Mouse (Mus musculus): Measurements from ENCODE around the gene Gipc3. TPM values are rescaled to one million over a fixed set of nuclear protein-coding genes. Genes with fewer than 3 reads are reported as not detected.
A peak's percentile ranks its signal among the peaks of the same experiment; 100 is the strongest.

The Gipc3 gene
- polyA plus RNA-seq, 1 experiment from 2014 or later = not detected

GRCm38 (mm10) chr10:81366477-81367206 is 23.6 kb upstream of the Gipc3 start:
- peaks cover 61% of the 10 kb centered on the region for H3K36me3 ChIP-seq
- ATAC-seq (ENCODE audit: low read depth) = no peak
- no peak overlapping the region for H3K4me2 ChIP-seq
- H3K27me3 ChIP-seq = peaks cover 32% of the 10 kb centered on the region
- peaks cover 46% of the 10 kb centered on the region for H3K4me1 ChIP-seq (replicated peaks)
- no peak overlapping the region for H3K4me3 ChIP-seq
- H3K9ac ChIP-seq = no peak overlapping the region
- peak overlapping the region; percentile 38; the same call in 1 of the 2 replicates for H3K27ac ChIP-seq (replicated peaks)
- H3K9me3 ChIP-seq = no peaks in the 10 kb centered on the region
- 80% methylated on average over 6 of the region's 6 CpGs for WGBS

- Histone ChIP-seq H3K9me3 (no peaks in the 10 kb centered on the region), H3K36me3 (peaks cover 58% of the 10 kb centered on the region), H3K27me3 (peaks cover 32% of the 10 kb centered on the region), H3K4me2 (peak within 1 kb of the TSS; percentile 50), H3K4me3 (peak within 1 kb of the TSS; percentile 23; the same call in 1 of the 2 replicates), H3K4me1 (replicated peaks) (peaks cover 51% of the 10 kb centered on the region), H3K27ac (replicated peaks) (peak within 1 kb of the TSS; percentile 38; the same call in 1 of the 2 replicates), H3K9ac (peak within 1 kb of the TSS; percentile 59; the same call in 1 of the 2 replicates)
- 20% methylated on average over 12 of the region's 12 CpGs for WGBS
- ATAC-seq (ENCODE audit: low read depth) = no peak; the same call in 1 of the 2 replicates
Observed at GRCm38 (mm10) chr10:81365672-81366476, 22.8 kb upstream of the Gipc3 start, which contains the start of gene 4930404N11Rik. TSS of gene 4930404N11Rik (minus strand) at chr10:81365816.

GRCm38 (mm10) chr10:81365073-81365472 is 22.0 kb upstream of the Gipc3 start:
- Histone ChIP-seq H3K4me3 (no peak overlapping the region; the same call in 1 of the 2 replicates), H3K27me3 (peaks cover 32% of the 10 kb centered on the region), H3K9ac (peak overlapping the region; percentile 59; the same call in 1 of the 2 replicates), H3K36me3 (peaks cover 52% of the 10 kb centered on the region), H3K9me3 (no peaks in the 10 kb centered on the region), H3K27ac (replicated peaks) (no peak overlapping the region), H3K4me2 (peak overlapping the region; percentile 50; the same call in 1 of the 2 replicates), H3K4me1 (replicated peaks) (peaks cover 57% of the 10 kb centered on the region)
- 41% methylated on average over 4 of the region's 4 CpGs for WGBS
- ATAC-seq (ENCODE audit: low read depth) = peak; percentile 25; the same call in 1 of the 2 replicates

- H3K4me3 ChIP-seq = peak overlapping the region; percentile 23
- H3K27me3 ChIP-seq = peaks cover 32% of the 10 kb centered on the region
- no peaks in the 10 kb centered on the region for H3K9me3 ChIP-seq
- H3K9ac ChIP-seq = peak overlapping the region; percentile 59
- ATAC-seq (ENCODE audit: low read depth) = peak; percentile 4; the same call in 1 of the 2 replicates
- 11% methylated on average over 28 of the region's 28 CpGs for WGBS
- no peak overlapping the region for H3K27ac ChIP-seq (replicated peaks)
- peak overlapping the region; percentile 50 for H3K4me2 ChIP-seq
- peaks cover 50% of the 10 kb centered on the region for H3K36me3 ChIP-seq
- peaks cover 61% of the 10 kb centered on the region for H3K4me1 ChIP-seq (replicated peaks)
Observed at GRCm38 (mm10) chr10:81364666-81365065, 21.6 kb upstream of the Gipc3 start.

GRCm38 (mm10) chr10:81363436-81364346 is 20.6 kb upstream of the Gipc3 start:
- H3K4me2 ChIP-seq = peak overlapping the region; percentile 50
- no peak overlapping the region for H3K27ac ChIP-seq (replicated peaks)
- H3K4me3 ChIP-seq = peak overlapping the region; percentile 23
- peaks cover 40% of the 10 kb centered on the region for H3K36me3 ChIP-seq
- no peak for ATAC-seq (ENCODE audit: low read depth)
- H3K27me3 ChIP-seq = peaks cover 35% of the 10 kb centered on the region
- H3K4me1 ChIP-seq (replicated peaks) = peaks cover 70% of the 10 kb centered on the region
- 11% methylated on average over 51 of the region's 54 CpGs for WGBS
- peak overlapping the region; percentile 59 for H3K9ac ChIP-seq
- no peaks in the 10 kb centered on the region for H3K9me3 ChIP-seq

- Histone ChIP-seq H3K9ac (no peak overlapping the region), H3K4me1 (replicated peaks) (peaks cover 80% of the 10 kb centered on the region), H3K27me3 (peaks cover 38% of the 10 kb centered on the region), H3K4me2 (no peak overlapping the region), H3K4me3 (no peak overlapping the region), H3K27ac (replicated peaks) (no peak overlapping the region), H3K9me3 (no peaks in the 10 kb centered on the region), H3K36me3 (peaks cover 27% of the 10 kb centered on the region)
- ATAC-seq (ENCODE audit: low read depth) = no peak
- 81% methylated on average over 12 of the region's 12 CpGs for WGBS
Observed at GRCm38 (mm10) chr10:81362336-81362949, 19.4 kb upstream of the Gipc3 start.

- Histone ChIP-seq H3K4me3 (no peak overlapping the region), H3K4me1 (replicated peaks) (peaks cover 75% of the 10 kb centered on the region)
- WGBS = 75% methylated on average over 8 of the region's 8 CpGs
Observed at GRCm38 (mm10) chr10:81360721-81361120, 17.7 kb upstream of the Gipc3 start.

GRCm38 (mm10) chr10:81358841-81359240 is 15.8 kb upstream of the Gipc3 start:
- Histone ChIP-seq H3K4me2 (peak overlapping the region; percentile 96), H3K36me3 (peaks cover 14% of the 10 kb centered on the region), H3K9me3 (no peaks in the 10 kb centered on the region), H3K9ac (peak overlapping the region; percentile 90), H3K4me3 (peak overlapping the region; percentile 79; the same call in 1 of the 2 replicates), H3K4me1 (replicated peaks) (peaks cover 56% of the 10 kb centered on the region), H3K27me3 (peaks cover 25% of the 10 kb centered on the region), H3K27ac (replicated peaks) (no peak overlapping the region)
- ATAC-seq (ENCODE audit: low read depth) = no peak
- 69% methylated on average over 1 of the region's 1 CpGs for WGBS

More at GRCm38 (mm10) chr10:81360721-81361120, 17.7 kb upstream of the Gipc3 start:
- Histone ChIP-seq H3K36me3 (peaks cover 14% of the 10 kb centered on the region), H3K27ac (replicated peaks) (no peak overlapping the region), H3K4me2 (no peak overlapping the region), H3K27me3 (peaks cover 41% of the 10 kb centered on the region), H3K9me3 (no peaks in the 10 kb centered on the region), H3K9ac (peak overlapping the region; percentile 28; the same call in 1 of the 2 replicates)
- ATAC-seq (ENCODE audit: low read depth) = no peak

GRCm38 (mm10) chr10:81358209-81358608 is 15.1 kb upstream of the Gipc3 start:
- H3K9ac ChIP-seq = peak overlapping the region; percentile 90
- H3K36me3 ChIP-seq = peaks cover 14% of the 10 kb centered on the region
- ATAC-seq (ENCODE audit: low read depth) = peak; percentile 1; the same call in 1 of the 2 replicates
- H3K4me1 ChIP-seq (replicated peaks) = peaks cover 50% of the 10 kb centered on the region
- H3K27me3 ChIP-seq = peaks cover 18% of the 10 kb centered on the region
- H3K27ac ChIP-seq (replicated peaks) = no peak overlapping the region
- 41% methylated on average over 4 of the region's 4 CpGs for WGBS
- H3K9me3 ChIP-seq = no peaks in the 10 kb centered on the region
- H3K4me3 ChIP-seq = peak overlapping the region; percentile 79
- H3K4me2 ChIP-seq = peak overlapping the region; percentile 96

- peak; percentile 92 for ATAC-seq (ENCODE audit: low read depth)
- no peaks in the 10 kb centered on the region for H3K9me3 ChIP-seq
- H3K4me1 ChIP-seq (replicated peaks) = peaks cover 47% of the 10 kb centered on the region
- peak within 1 kb of the TSS; percentile 79 for H3K4me3 ChIP-seq
- H3K27me3 ChIP-seq = peaks cover 9% of the 10 kb centered on the region
- 2% methylated on average over 78 of the region's 79 CpGs for WGBS
- H3K9ac ChIP-seq = peak within 1 kb of the TSS; percentile 90
- H3K27ac ChIP-seq (replicated peaks) = peak within 1 kb of the TSS; percentile 54; the same call in 1 of the 2 replicates
- H3K36me3 ChIP-seq = peaks cover 14% of the 10 kb centered on the region
- H3K4me2 ChIP-seq = peak within 1 kb of the TSS; percentile 96
Observed at GRCm38 (mm10) chr10:81356991-81357844, 14.2 kb upstream of the Gipc3 start, which contains the start of gene Mfsd12. TSS of gene Mfsd12 (plus strand) at chr10:81357491.

Measured in neural tube, embryonic 13.5 days (tissue).